Mouse (Mus musculus) heart, embryonic 15.5 days (tissue): ENCODE data around the gene Nisch. TPM values are rescaled to one million over a fixed set of nuclear protein-coding genes. Genes with fewer than 3 reads are reported as not detected.
A peak's percentile ranks its signal among the peaks of the same experiment; 100 is the strongest.

ENCODE experiments used
- ATAC-seq: fragments of 200-750 bp; cut with Nextera tagmentation; replicated peaks from 2 replicates; pipeline ENCODE4 v1.8.0; 2017; ENCODE audit warnings: low read depth, moderate TSS enrichment; ENCODE audit not compliant: insufficient number of reproducible peaks, insufficient read depth, low FRiP score
- H3K27ac ChIP-seq: fragments of 300-500 bp; sonication (generic); 2 replicates; pipeline ENCODE4 v1.5.1; 2015; ENCODE audit warnings: mild to moderate bottlenecking, inconsistent platforms
- H3K27me3 ChIP-seq: fragments of 300-500 bp; sonication (generic); 2 replicates; pipeline ENCODE4 v1.6.1; 2015; ENCODE audit warnings: inconsistent platforms
- H3K36me3 ChIP-seq: fragments of 300-500 bp; sonication (generic); 2 replicates; pipeline ENCODE4 v1.6.1; 2015; ENCODE audit warnings: mild to moderate bottlenecking, inconsistent platforms
- H3K4me1 ChIP-seq: fragments of 300-500 bp; sonication (generic); replicated peaks from 2 replicates; pipeline ENCODE4 v1.6.1; 2015; ENCODE audit warnings: inconsistent platforms
- H3K4me2 ChIP-seq: fragments of 300-500 bp; sonication (generic); 2 replicates; pipeline ENCODE4 v1.6.1; 2015; ENCODE audit warnings: inconsistent platforms, mild to moderate bottlenecking, moderate library complexity
- H3K4me3 ChIP-seq: fragments of 300-500 bp; sonication (generic); 2 replicates; pipeline ENCODE4 v1.5.1; 2015; ENCODE audit warnings: mild to moderate bottlenecking, inconsistent platforms
- H3K9ac ChIP-seq: fragments of 300-500 bp; sonication (generic); 2 replicates; pipeline ENCODE4 v1.6.1; 2015; ENCODE audit warnings: mild to moderate bottlenecking, inconsistent platforms
- H3K9me3 ChIP-seq: fragments of 300-500 bp; sonication (generic); replicated peaks from 2 replicates; pipeline ENCODE4 v1.6.1; 2016; ENCODE audit warnings: inconsistent platforms
- WGBS: fragments of 180-500 bp; shearing (Covaris S2); methylation state at CpG from one replicate; pipeline ENCODE4 v1.1.7; 2015; ENCODE audit warnings: mixed read lengths; 5-methylcytosine and 5-hydroxymethylcytosine counted together
- polyA plus RNA-seq: library from polyadenylated mRNA; unstranded; fragments of >200 nt; fragmentation: Nextera tagmentation; extraction: Ambion mirVana; gene quantifications from 2 replicates; pipeline ENCODE4 v1.2.1, GENCODE M21; 2015

The Nisch gene
- polyA plus RNA-seq, 1 experiment from 2014 or later, result 287 TPM

GRCm38 (mm10) chr14:31160196-31161150, 56.3 kb downstream of the Nisch start:
- H3K4me2 ChIP-seq, result no peak overlapping the region
- peaks cover 5% of the 10 kb centered on the region; the same call in 1 of the 2 replicates for H3K27me3 ChIP-seq
- H3K9ac ChIP-seq, result no peak overlapping the region; the same call in 1 of the 2 replicates
- peaks cover 31% of the 10 kb centered on the region for H3K4me1 ChIP-seq
- no peak overlapping the region for H3K4me3 ChIP-seq
- no peaks in the 10 kb centered on the region for H3K9me3 ChIP-seq
- no peak overlapping the region for H3K27ac ChIP-seq
- H3K36me3 ChIP-seq, result no peaks in the 10 kb centered on the region
- WGBS, result 55% methylated on average over 27 of the region's 27 CpGs
- ATAC-seq, result no peak

GRCm38 (mm10) chr14:31145694-31146093, 71.1 kb downstream of the Nisch start:
- Histone ChIP-seq H3K9ac (no peak overlapping the region), H3K27ac (no peak overlapping the region), H3K9me3 (no peaks in the 10 kb centered on the region), H3K4me1 (no peaks in the 10 kb centered on the region), H3K4me3 (no peak overlapping the region), H3K27me3 (no peaks in the 10 kb centered on the region), H3K36me3 (peaks cover 31% of the 10 kb centered on the region), H3K4me2 (no peak overlapping the region)
- WGBS, result 88% methylated on average over 11 of the region's 11 CpGs
- ATAC-seq, result no peak

DNA sequence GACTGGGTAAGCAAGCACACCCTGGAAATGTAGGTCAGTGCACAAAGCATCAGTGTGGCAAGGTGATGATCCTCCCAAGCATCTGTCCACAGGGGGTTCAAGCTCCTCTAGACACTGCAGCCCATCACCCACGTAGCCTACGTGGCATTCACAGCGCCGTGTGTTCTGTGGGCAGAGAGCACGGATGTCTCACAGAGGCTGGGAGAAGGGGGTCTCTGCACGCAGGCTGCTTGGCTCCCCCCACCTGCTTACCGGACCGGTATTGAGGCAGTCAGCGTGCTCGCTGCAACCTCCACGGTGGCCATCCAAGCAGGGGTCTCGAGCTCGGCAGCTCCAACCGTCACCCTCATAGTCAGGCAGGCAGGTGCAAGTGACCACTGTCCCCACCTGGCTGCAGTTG, 75.7 kb downstream of the Nisch start:
- Histone ChIP-seq H3K27ac (no peak overlapping the region), H3K4me1 (peaks cover 13% of the 10 kb centered on the region), H3K27me3 (no peaks in the 10 kb centered on the region), H3K9ac (no peak overlapping the region), H3K36me3 (peaks cover 72% of the 10 kb centered on the region), H3K4me3 (no peak overlapping the region), H3K9me3 (no peaks in the 10 kb centered on the region), H3K4me2 (no peak overlapping the region)
- ATAC-seq, result no peak
- 93% methylated on average over 14 of the region's 14 CpGs for WGBS

DNA sequence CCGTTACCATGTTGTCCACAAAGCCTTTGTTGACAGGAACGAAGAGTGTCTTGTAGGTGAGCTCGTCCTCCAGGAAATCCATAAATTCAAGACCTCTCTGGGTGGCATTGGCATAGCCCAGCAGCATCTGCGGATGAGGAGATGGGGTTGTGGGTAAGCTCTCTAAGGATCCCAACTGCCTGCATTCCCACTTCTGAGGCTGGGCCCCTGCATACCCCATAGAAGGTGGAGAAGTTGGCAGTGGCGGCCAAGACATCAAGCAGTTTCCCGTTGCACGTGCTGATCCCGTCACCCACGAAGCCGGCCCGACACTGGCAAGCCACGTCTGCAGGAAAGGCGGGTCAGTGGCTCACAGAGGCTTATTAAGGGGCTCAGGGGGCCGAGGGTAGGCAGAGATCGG, 76.6 kb downstream of the Nisch start:
- peaks cover 13% of the 10 kb centered on the region for H3K4me1 ChIP-seq
- H3K4me3 ChIP-seq, result no peak overlapping the region
- no peaks in the 10 kb centered on the region for H3K9me3 ChIP-seq
- ATAC-seq, result no peak
- no peak overlapping the region for H3K27ac ChIP-seq
- H3K27me3 ChIP-seq, result no peaks in the 10 kb centered on the region
- no peak overlapping the region for H3K9ac ChIP-seq
- WGBS, result 89% methylated on average over 15 of the region's 15 CpGs
- peaks cover 80% of the 10 kb centered on the region for H3K36me3 ChIP-seq
- no peak overlapping the region for H3K4me2 ChIP-seq

DNA sequence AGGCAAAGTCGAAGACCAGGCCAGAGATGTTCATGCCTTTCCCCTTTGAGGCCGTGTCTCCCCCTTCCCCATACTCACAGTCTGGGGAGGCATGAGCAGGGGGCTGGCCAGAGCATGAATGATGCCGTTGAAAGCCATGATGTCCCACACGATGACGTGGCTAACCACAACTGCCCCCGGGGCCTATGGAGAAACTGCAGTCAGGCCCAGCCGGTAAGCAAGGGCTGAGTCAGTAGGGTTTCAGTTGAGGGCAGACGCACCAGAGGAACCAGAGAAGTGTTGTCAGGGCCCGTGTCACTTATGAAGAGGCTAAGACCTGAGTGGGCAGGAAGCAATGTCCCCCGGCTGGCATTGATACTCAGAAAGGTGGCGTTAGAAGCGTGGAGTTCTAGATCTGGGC, 77.1 kb downstream of the Nisch start:
- Histone ChIP-seq H3K4me3 (no peak overlapping the region), H3K36me3 (peaks cover 83% of the 10 kb centered on the region), H3K27ac (no peak overlapping the region), H3K4me2 (no peak overlapping the region), H3K4me1 (peaks cover 15% of the 10 kb centered on the region), H3K27me3 (no peaks in the 10 kb centered on the region), H3K9me3 (no peaks in the 10 kb centered on the region), H3K9ac (no peak overlapping the region)
- no peak for ATAC-seq
- WGBS, result 81% methylated on average over 12 of the region's 12 CpGs

DNA sequence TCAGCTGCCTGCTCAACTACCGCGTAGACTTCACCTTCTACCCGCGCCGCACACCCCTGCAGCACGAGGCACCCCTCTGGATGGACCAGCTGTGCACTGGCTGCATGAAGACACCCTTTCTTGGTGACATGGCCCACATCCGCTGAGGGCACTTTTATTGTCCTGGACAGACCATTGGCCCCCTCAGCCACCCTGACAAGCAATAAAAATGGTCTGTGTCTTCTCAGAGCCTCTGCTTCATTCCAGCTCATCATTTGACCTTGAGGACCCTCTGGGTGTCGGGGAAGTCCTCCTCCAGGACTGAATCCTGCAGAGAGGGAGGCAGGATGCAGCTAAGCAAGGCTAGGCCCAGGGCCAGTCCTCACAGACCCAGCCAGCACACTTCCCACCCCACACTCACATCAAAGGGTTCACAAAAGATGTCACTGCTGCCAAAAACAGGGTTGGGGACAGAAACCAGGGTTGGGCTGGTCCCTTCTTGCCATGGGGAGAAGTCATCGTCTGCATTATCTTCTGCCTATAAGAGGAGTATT, 77.8 kb downstream of the Nisch start:
- H3K9me3 ChIP-seq, result no peaks in the 10 kb centered on the region

GRCm38 (mm10) chr14:31138219-31138896, 78.4 kb downstream of the Nisch start:
- Histone ChIP-seq H3K9me3 (no peaks in the 10 kb centered on the region), H3K27me3 (no peaks in the 10 kb centered on the region), H3K4me1 (peaks cover 28% of the 10 kb centered on the region), H3K4me2 (no peak overlapping the region), H3K9ac (no peak overlapping the region), H3K36me3 (peaks cover 79% of the 10 kb centered on the region), H3K27ac (peak overlapping the region; percentile 45; the same call in 1 of the 2 replicates), H3K4me3 (no peak overlapping the region)
- WGBS, result 88% methylated on average over 28 of the region's 35 CpGs
- no peak for ATAC-seq

More for the DNA sequence above, 77.8 kb downstream of the Nisch start:
- Histone ChIP-seq H3K4me1 (peaks cover 22% of the 10 kb centered on the region), H3K4me2 (no peak overlapping the region), H3K9ac (no peak overlapping the region), H3K4me3 (no peak overlapping the region), H3K27ac (no peak overlapping the region), H3K36me3 (peaks cover 84% of the 10 kb centered on the region), H3K27me3 (no peaks in the 10 kb centered on the region)
- no peak for ATAC-seq
- WGBS, result 84% methylated on average over 9 of the region's 9 CpGs

- Histone ChIP-seq H3K36me3 (peaks cover 73% of the 10 kb centered on the region), H3K27ac (peak overlapping the region; percentile 45), H3K4me3 (no peak overlapping the region), H3K4me2 (no peak overlapping the region), H3K4me1 (peaks cover 34% of the 10 kb centered on the region), H3K9me3 (no peaks in the 10 kb centered on the region), H3K27me3 (no peaks in the 10 kb centered on the region), H3K9ac (no peak overlapping the region)
- WGBS, result 74% methylated on average over 11 of the region's 11 CpGs
- ATAC-seq, result no peak
Measured at GRCm38 (mm10) chr14:31137791-31138190, 79.0 kb downstream of the Nisch start.

DNA sequence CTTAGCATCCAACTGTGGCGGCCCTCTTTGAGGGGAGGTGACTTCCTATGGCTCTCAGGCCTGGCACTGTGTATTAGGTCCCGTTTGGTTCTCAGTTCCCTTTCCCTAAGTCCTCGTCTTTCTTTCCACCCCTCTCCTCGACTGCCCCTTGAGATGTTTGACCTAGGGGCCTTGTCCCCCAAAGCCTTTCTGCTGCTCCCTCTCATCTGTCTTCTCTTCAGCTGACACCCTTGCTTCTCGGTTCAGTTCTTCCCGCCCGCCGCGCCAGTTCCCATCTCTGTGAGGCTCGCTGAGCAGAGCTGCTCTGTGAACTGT, 79.5 kb downstream of the Nisch start:
- H3K4me2 ChIP-seq, result no peak overlapping the region
- 76% methylated on average over 10 of the region's 10 CpGs for WGBS
- no peak overlapping the region for H3K9ac ChIP-seq
- no peak overlapping the region for H3K4me3 ChIP-seq
- peak overlapping the region; percentile 45 for H3K27ac ChIP-seq
- peaks cover 68% of the 10 kb centered on the region for H3K36me3 ChIP-seq
- H3K4me1 ChIP-seq, result peaks cover 39% of the 10 kb centered on the region
- H3K9me3 ChIP-seq, result no peaks in the 10 kb centered on the region
- ATAC-seq, result no peak
- H3K27me3 ChIP-seq, result no peaks in the 10 kb centered on the region

DNA sequence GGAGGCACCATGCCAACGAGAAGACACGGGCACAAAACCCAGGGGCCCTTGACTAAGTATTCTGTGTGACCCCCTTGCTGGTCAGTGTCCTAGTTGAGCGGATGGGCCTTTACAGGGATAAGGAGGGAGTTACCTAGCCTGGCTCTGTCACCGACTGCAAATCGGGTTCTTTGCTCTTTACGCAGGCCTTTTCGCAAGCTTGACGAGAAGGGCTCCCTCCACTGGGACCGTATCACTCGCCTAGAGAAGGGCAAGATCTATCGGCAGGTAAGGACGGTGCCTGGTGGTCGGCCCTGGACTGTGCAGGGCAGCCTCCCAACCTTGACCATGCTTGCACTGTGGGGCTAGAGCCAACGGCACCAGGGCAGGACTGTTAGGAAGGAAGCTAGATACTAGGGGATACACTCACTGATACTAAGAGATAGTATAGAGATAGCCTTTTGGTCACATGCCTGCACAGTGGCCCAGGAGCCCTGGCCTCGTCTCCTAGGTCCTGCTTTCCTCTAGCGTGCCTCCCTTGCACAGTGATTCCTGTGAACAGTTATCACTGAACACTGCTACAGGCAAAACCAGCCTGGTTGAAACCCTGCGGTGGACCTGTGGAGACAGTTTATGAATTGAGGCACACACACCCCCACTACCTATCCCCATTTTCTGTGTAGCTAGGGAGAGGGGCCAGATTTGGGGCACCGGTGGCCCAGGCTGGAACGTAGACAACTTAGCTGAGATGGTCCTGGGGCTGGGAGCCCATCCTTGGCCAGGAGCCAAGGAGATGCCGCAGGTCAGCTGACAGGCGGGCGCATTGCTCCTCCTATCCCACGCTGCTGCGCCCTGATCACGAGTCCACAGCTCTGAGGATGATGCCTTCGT, 80.1 kb downstream of the Nisch start:
- H3K36me3 ChIP-seq, result peaks cover 62% of the 10 kb centered on the region
- no peak overlapping the region for H3K4me3 ChIP-seq
- WGBS, result 81% methylated on average over 26 of the region's 26 CpGs
- no peak for ATAC-seq
- H3K4me1 ChIP-seq, result peaks cover 45% of the 10 kb centered on the region
- no peak overlapping the region for H3K9ac ChIP-seq
- H3K4me2 ChIP-seq, result no peak overlapping the region
- H3K9me3 ChIP-seq, result no peaks in the 10 kb centered on the region
- no peaks in the 10 kb centered on the region for H3K27me3 ChIP-seq
- H3K27ac ChIP-seq, result peak overlapping the region; percentile 45; the same call in 1 of the 2 replicates
